Comparison of ENCODE assay signal across 28 mouse cellular contexts in genomic region chr11:8660951-8661350, GRCm38 (mm10). TPM values are rescaled to one million over a fixed set of nuclear protein-coding genes. Genes with fewer than 3 reads are reported as not detected.
DNase-seq lines count a peak whose midpoint lies in the region; ATAC-seq and TF ChIP-seq lines count a peak whose summit lies in the region.
"Had no signal": no experiment of that assay in that cellular context is flagged by ENCODE, and none has a peak within 500 bp of the region (broad histone marks: within the 10 kb centered on the region; RNA-seq: fewer than 3 reads in every experiment).

No protein-coding gene starts in this region.

- H3K27me3 ChIP-seq in kidney, adult 2 months (replicated peaks; ENCODE audit: control insufficient read depth, insufficient read depth, low read length) = no peaks in the 10 kb centered on the region
- no peaks in the 10 kb centered on the region for H3K27me3 ChIP-seq in kidney, embryonic 16.5 days (ENCODE audit: insufficient read depth, low read length)
- peaks cover 8% of the 10 kb centered on the region for H3K27me3 ChIP-seq in limb, embryonic 10.5 days (ENCODE audit: low read depth, poor library complexity, severe bottlenecking)
- H3K27me3 ChIP-seq: limb, embryonic 15.5 days; stomach, embryonic 15.5 days had no signal

- peak; percentile 48 for DNase-seq in kidney, adult 2 months
- peak; percentile 20 to 27 for DNase-seq in B cell, adult 2 months
- no peak for DNase-seq in limb, embryonic 10.5 days (ENCODE audit: low spot score)
- DNase-seq in gastrocnemius, postnatal 4 days (ENCODE audit: low spot score in 2 of 2) = no peak
- no peak for DNase-seq in adrenal gland, adult 8-10 months
- DNase-seq: adrenal gland, postnatal 14 days; cerebellum, adult 11-12 months; cerebellum, postnatal 10 days; heart, postnatal 10 days; kidney, adult 9 months; kidney, postnatal 14 days; layer of hippocampus, adult 9-11 months; liver, embryonic 13.5 days; lung, adult 18-20 months; right cerebral cortex, postnatal 25 days had no signal

- H3K9me3 ChIP-seq in kidney, embryonic 16.5 days (ENCODE audit: low read length) = peaks cover 8% of the 10 kb centered on the region
- H3K9me3 ChIP-seq in limb, embryonic 10.5 days (replicated peaks) = no peaks in the 10 kb centered on the region
- H3K9me3 ChIP-seq: heart, embryonic 13.5 days; hindbrain, embryonic 10.5 days; hindbrain, embryonic 15.5 days; limb, embryonic 15.5 days; liver, embryonic 13.5 days; midbrain, embryonic 13.5 days; neural tube, embryonic 13.5 days; stomach, embryonic 15.5 days had no signal

- ATAC-seq in kidney, embryonic 16.5 days (ENCODE audit: low FRiP score, low TSS enrichment) = no peak
- ATAC-seq in neutrophil, adult 5-6 weeks (ENCODE audit: extremely low read depth, insufficient number of reproducible peaks, low FRiP score, poor library complexity, severe bottlenecking) = peak; percentile 23; the same call in 1 of the 2 replicates
- ATAC-seq: forebrain, embryonic 16.5 days; inflammation-experienced regulatory T-cells, adult 6 months; midbrain, embryonic 13.5 days had no signal

- peak overlapping the region; percentile 34 for H3K27ac ChIP-seq in kidney, adult 2 months (ENCODE audit: insufficient read depth, low read depth, low read length)
- H3K27ac ChIP-seq in kidney, embryonic 16.5 days (ENCODE audit: low read length) = no peak overlapping the region
- H3K27ac ChIP-seq in limb, embryonic 10.5 days = peak overlapping the region; percentile 48; the same call in 1 of the 2 replicates
- H3K27ac ChIP-seq: hindbrain, embryonic 10.5 days; hindbrain, embryonic 15.5 days; liver, embryonic 13.5 days; midbrain, embryonic 13.5 days; neural tube, embryonic 13.5 days had no signal

- H3K4me2 ChIP-seq in kidney, embryonic 16.5 days (replicated peaks; ENCODE audit: low read depth, low read length) = no peak overlapping the region
- H3K4me2 ChIP-seq: heart, embryonic 13.5 days; hindbrain, embryonic 15.5 days; liver, embryonic 13.5 days; midbrain, embryonic 13.5 days; neural tube, embryonic 13.5 days had no signal

- TF ChIP-seq POLR2A in kidney, adult 2 months (IDR thresholded peaks at IDR 0.05; ENCODE audit: low read depth, low read length) = no peak

- no peak overlapping the region for H3K9ac ChIP-seq in kidney, embryonic 16.5 days (replicated peaks; ENCODE audit: low read length)
- H3K9ac ChIP-seq: heart, embryonic 13.5 days; hindbrain, embryonic 15.5 days; limb, embryonic 15.5 days; liver, embryonic 13.5 days; midbrain, embryonic 13.5 days; neural tube, embryonic 13.5 days; stomach, embryonic 15.5 days had no signal

- H3K4me1 ChIP-seq in kidney, adult 2 months (ENCODE audit: control insufficient read depth, insufficient read depth, low read length) = peaks cover 39% of the 10 kb centered on the region
- peaks cover 62% of the 10 kb centered on the region for H3K4me1 ChIP-seq in kidney, embryonic 16.5 days (ENCODE audit: insufficient read depth, low read length)
- peaks cover 99% of the 10 kb centered on the region for H3K4me1 ChIP-seq in limb, embryonic 10.5 days

- TF ChIP-seq CTCF in kidney, adult 2 months (conservative IDR thresholded peaks at IDR 0.05; ENCODE audit: insufficient read depth, insufficient read length, low read depth, low read length) = no peak

- no peak overlapping the region for H3K4me3 ChIP-seq in kidney, adult 2 months (ENCODE audit: insufficient read depth, low read depth, low read length)
- H3K4me3 ChIP-seq in kidney, embryonic 16.5 days (ENCODE audit: low read length) = no peak overlapping the region
- no peak overlapping the region for H3K4me3 ChIP-seq in limb, embryonic 10.5 days
- H3K4me3 ChIP-seq: erythroblast, embryonic 14.5 days; heart, embryonic 13.5 days; hindbrain, embryonic 10.5 days; hindbrain, embryonic 15.5 days; limb, embryonic 15.5 days; liver, embryonic 13.5 days; midbrain, embryonic 13.5 days; neural tube, embryonic 13.5 days; stomach, embryonic 15.5 days had no signal

- H3K36me3 ChIP-seq in kidney, adult 2 months (ENCODE audit: control insufficient read depth, insufficient read depth, low read length) = no peaks in the 10 kb centered on the region
- peaks cover 10% of the 10 kb centered on the region for H3K36me3 ChIP-seq in kidney, embryonic 16.5 days (ENCODE audit: insufficient read depth, low read length)
- H3K36me3 ChIP-seq in limb, embryonic 10.5 days = peaks cover 15% of the 10 kb centered on the region
- H3K36me3 ChIP-seq: G1E; hindbrain, embryonic 10.5 days; hindbrain, embryonic 15.5 days; limb, embryonic 15.5 days; liver, embryonic 13.5 days; midbrain, embryonic 13.5 days; neural tube, embryonic 13.5 days; stomach, embryonic 15.5 days had no signal

- WGBS in kidney, adult 2 months = 46% methylated on average over 4 of the region's 4 CpGs
- WGBS in kidney, embryonic 16.5 days = 67% methylated on average over 4 of the region's 4 CpGs
- WGBS in limb, embryonic 10.5 days = 61% methylated on average over 4 of the region's 4 CpGs

RNA-seq across cellular contexts. Expression of gene Tns3, which starts 3.4 kb away (rescaled TPM):
- polyA plus RNA-seq in kidney, adult 2 months (2012; rRNA removed) = 63.7 and 70.5 TPM in 2 replicates
- 31.5 and 32.7 TPM in 2 replicates for polyA plus RNA-seq in kidney, embryonic 16.5 days (2015; fragmentation: Nextera tagmentation; extraction: Ambion mirVana)
- polyA plus RNA-seq in limb, embryonic 10.5 days (2016; fragmentation: Nextera tagmentation; extraction: Ambion mirVana) = 28.2 and 35.6 TPM in 2 replicates
- total RNA-seq in neutrophil, adult 5-6 weeks (2017) = 5.8 and 6.9 TPM in 2 replicates
- total RNA-seq in gastrocnemius, postnatal 4 days (2021) = 10 to 100 TPM; 29.6 to 30.6 TPM
- 100 to 1,000 TPM in 1 of 4 experiments, 10 to 100 TPM in 3; 52.3 to 101 (median 81.1) TPM for total RNA-seq in adrenal gland, adult 8-10 months (2022)
- polyA plus RNA-seq: G1E had no signal

Comparison
In these comparisons a context has a peak if more than half of its experiments do, and no peak if none do; other contexts are left out.
1. DNase-seq: peak in kidney, adult 2 months (single experiment) and B cell, adult 2 months (2 of 2); none in limb, embryonic 10.5 days (single experiment), gastrocnemius, postnatal 4 days (0 of 2) and adrenal gland, adult 8-10 months (single experiment).